8 mouse cellular contexts compared by ENCODE assay signal in the genomic region with DNA sequence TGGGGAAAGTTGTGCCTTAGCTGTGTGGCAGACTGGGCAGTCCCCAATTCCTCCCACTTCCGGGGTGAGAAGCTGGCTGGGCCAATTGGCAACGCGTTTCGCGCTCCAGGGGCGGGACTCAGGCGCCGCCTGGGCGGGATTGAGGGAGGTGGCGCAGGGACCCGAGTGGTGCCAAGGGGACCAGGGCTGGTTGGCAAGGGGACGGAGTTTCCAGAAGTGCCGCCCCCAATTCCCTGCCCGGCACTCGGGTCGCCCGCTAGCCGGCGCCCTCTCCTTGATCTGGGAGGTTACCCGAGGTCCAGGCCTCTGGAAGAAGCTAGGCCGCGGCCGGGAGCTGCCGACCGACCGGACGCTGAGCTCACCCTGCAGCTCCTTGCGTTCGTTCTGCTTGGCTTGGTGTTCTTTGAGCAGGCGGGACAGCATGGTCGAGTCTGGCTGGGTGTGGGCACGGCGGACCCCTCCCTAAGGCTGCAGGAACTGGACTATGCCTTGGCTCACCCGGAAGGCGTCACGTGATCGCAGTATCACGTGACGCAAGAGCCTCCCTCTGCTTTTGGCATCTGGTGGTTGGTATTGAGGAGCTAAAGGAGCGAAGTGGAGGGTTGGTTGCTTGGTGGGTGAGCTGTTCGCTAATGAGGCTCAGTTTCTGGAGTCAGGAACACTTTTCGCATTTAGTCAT. TPM values are rescaled to one million over a fixed set of nuclear protein-coding genes. Genes with fewer than 3 reads are reported as not detected.
DNase-seq lines count a peak whose midpoint lies in the region; ATAC-seq and TF ChIP-seq lines count a peak whose summit lies in the region.

No protein-coding gene starts in this region.

- WGBS in hindbrain, postnatal 0 days: under 1% methylated on average over 42 of the region's 42 CpGs

- H3K4me3 ChIP-seq in gastrocnemius, adult 2 months: peak overlapping the region; percentile 85
- peak overlapping the region; percentile 65 for H3K4me3 ChIP-seq in hindbrain, postnatal 0 days (ENCODE audit: low read length)
- peak overlapping the region; percentile 82 for H3K4me3 ChIP-seq in left cerebral cortex, adult 2 months

- no peaks in the 10 kb centered on the region for H3K9me3 ChIP-seq in hindbrain, postnatal 0 days (ENCODE audit: low read length)

- TF ChIP-seq CTCF in gastrocnemius, adult 2 months (IDR thresholded peaks at IDR 0.05): peak; percentile 67
- TF ChIP-seq CTCF in hindbrain, postnatal 0 days (IDR thresholded peaks at IDR 0.05; ENCODE audit: low read depth): peak; percentile 68
- peak; percentile 46 for TF ChIP-seq CTCF in left cerebral cortex, adult 2 months (IDR thresholded peaks at IDR 0.05)

- no peaks in the 10 kb centered on the region for H3K36me3 ChIP-seq in hindbrain, postnatal 0 days (ENCODE audit: insufficient read depth, low read length)

- intact Hi-C loops in gastrocnemius, adult 2 months (cut with DNase I): loop anchor here (2.0 to 10.0 kb wide), 2 partner anchors 24 to 888 kb away; a partner anchor contains a TSS
- intact Hi-C loops in left cerebral cortex, adult 2 months (cut with DNase I): no loop called here

- peaks cover 23% of the 10 kb centered on the region for H3K4me1 ChIP-seq in hindbrain, postnatal 0 days (ENCODE audit: insufficient read depth, low read length)

- H3K27ac ChIP-seq in gastrocnemius, adult 2 months: peak overlapping the region; percentile 100
- H3K27ac ChIP-seq in hindbrain, postnatal 0 days: peak overlapping the region; percentile 95
- H3K27ac ChIP-seq in left cerebral cortex, adult 2 months: peak overlapping the region; percentile 99

- peak; percentile 91 for ATAC-seq in common myeloid progenitor, adult 5-6 weeks (replicated peaks; ENCODE audit: low read depth, poor library complexity, severe bottlenecking)
- ATAC-seq in hindbrain, postnatal 0 days: peak; percentile 94
- peak; percentile 97 for ATAC-seq in megakaryocyte, adult 5-6 weeks (ENCODE audit: poor library complexity, severe bottlenecking)

- peak overlapping the region; percentile 72 for H3K9ac ChIP-seq in hindbrain, postnatal 0 days (replicated peaks; ENCODE audit: low read length)

- DNase-seq in ZHBTc4 (ENCODE audit: low read depth, low spot score): peak; percentile 98
- peak; percentile 99 for DNase-seq in gastrocnemius, adult 2 months
- DNase-seq in hindbrain, postnatal 0 days (ENCODE audit: low spot score): peak; percentile 97
- peak; percentile 94 to 95 for DNase-seq in left cerebral cortex, adult 2 months (ENCODE audit: extremely low spot score in 1 of 2, low spot score in 2 of 2)
- peak; percentile 91 to 94 for DNase-seq in right cerebral cortex, adult 2 months (ENCODE audit: low spot score in 2 of 2)
- DNase-seq in urinary bladder, postnatal 14 days (ENCODE audit: low spot score): peak; percentile 96

- H3K27me3 ChIP-seq in hindbrain, postnatal 0 days (ENCODE audit: insufficient read depth, low read length): no peaks in the 10 kb centered on the region

- peak overlapping the region; percentile 72 for H3K4me2 ChIP-seq in hindbrain, postnatal 0 days (ENCODE audit: low read depth, low read length)

RNA-seq across cellular contexts. Expression of a gene that starts 0.5 kb away (rescaled TPM):
- total RNA-seq in common myeloid progenitor, adult 5-6 weeks (2017): 2.7 and 7.7 TPM in 2 replicates
- total RNA-seq in gastrocnemius, adult 2 months (2021): 1 to 10 TPM; 5.1 to 5.2 TPM
- 22.6 and 24.8 TPM in 2 replicates for total RNA-seq in hindbrain, postnatal 0 days (2014; rRNA removed)
- 21.0 and 29.2 TPM in 2 replicates for polyA plus RNA-seq in hindbrain, postnatal 0 days (2015; fragmentation: Nextera tagmentation; extraction: Ambion mirVana)
- total RNA-seq in left cerebral cortex, adult 2 months (2021): 1 to 10 TPM; 6.5 to 7.4 TPM
- total RNA-seq in megakaryocyte, adult 5-6 weeks (2015): 3.4 and 6.0 TPM in 2 replicates
- 0.94 and 3.6 TPM in 2 replicates for total RNA-seq in megakaryocyte, adult 5-6 weeks (2017)

RNA-seq across cellular contexts. Expression of a gene that starts 0.7 kb away (rescaled TPM):
- total RNA-seq in common myeloid progenitor, adult 5-6 weeks (2017): 95.3 and 109 TPM in 2 replicates
- total RNA-seq in gastrocnemius, adult 2 months (2021): 100 to 1,000 TPM; 137 to 169 TPM
- 70.9 and 97.6 TPM in 2 replicates for total RNA-seq in hindbrain, postnatal 0 days (2014; rRNA removed)
- 292 and 298 TPM in 2 replicates for polyA plus RNA-seq in hindbrain, postnatal 0 days (2015; fragmentation: Nextera tagmentation; extraction: Ambion mirVana)
- 10 to 100 TPM; 78.8 to 80.8 TPM for total RNA-seq in left cerebral cortex, adult 2 months (2021)
- 190 and 212 TPM in 2 replicates for total RNA-seq in megakaryocyte, adult 5-6 weeks (2015)
- 135 and 165 TPM in 2 replicates for total RNA-seq in megakaryocyte, adult 5-6 weeks (2017)

RNA-seq across cellular contexts. Expression of a gene that starts 10.5 kb away (rescaled TPM):
- total RNA-seq in common myeloid progenitor, adult 5-6 weeks (2017): not detected in 2 replicates
- 10 to 100 TPM; 58.4 to 72.9 TPM for total RNA-seq in gastrocnemius, adult 2 months (2021)
- total RNA-seq in hindbrain, postnatal 0 days (2014; rRNA removed): 29.0 and 30.6 TPM in 2 replicates
- polyA plus RNA-seq in hindbrain, postnatal 0 days (2015; fragmentation: Nextera tagmentation; extraction: Ambion mirVana): 15.1 and 16.9 TPM in 2 replicates
- total RNA-seq in left cerebral cortex, adult 2 months (2021): 10 to 100 TPM; 13.2 to 16.3 TPM
- total RNA-seq in megakaryocyte, adult 5-6 weeks (2015): not detected in 2 replicates
- total RNA-seq in megakaryocyte, adult 5-6 weeks (2017): not detected in 2 replicates

RNA-seq across cellular contexts. Expression of a gene that starts 22.4 kb away (rescaled TPM):
- 38.5 and 39.6 TPM in 2 replicates for total RNA-seq in common myeloid progenitor, adult 5-6 weeks (2017)
- 100 to 1,000 TPM; 124 to 132 TPM for total RNA-seq in gastrocnemius, adult 2 months (2021)
- total RNA-seq in hindbrain, postnatal 0 days (2014; rRNA removed): 35.2 and 40.9 TPM in 2 replicates
- polyA plus RNA-seq in hindbrain, postnatal 0 days (2015; fragmentation: Nextera tagmentation; extraction: Ambion mirVana): 417 and 436 TPM in 2 replicates
- 10 to 100 TPM; 63.7 to 73.3 TPM for total RNA-seq in left cerebral cortex, adult 2 months (2021)
- 60.5 and 76.0 TPM in 2 replicates for total RNA-seq in megakaryocyte, adult 5-6 weeks (2015)
- total RNA-seq in megakaryocyte, adult 5-6 weeks (2017): 46.8 and 47.1 TPM in 2 replicates

RNA-seq across cellular contexts. Expression of a gene that starts 31.6 kb away (rescaled TPM):
- total RNA-seq in common myeloid progenitor, adult 5-6 weeks (2017): 0.39 TPM in 1 of 2 replicates, not detected in the other
- total RNA-seq in gastrocnemius, adult 2 months (2021): 1 to 10 TPM; 4.8 to 5.2 TPM
- total RNA-seq in hindbrain, postnatal 0 days (2014; rRNA removed): 15.9 and 18.8 TPM in 2 replicates
- 6.7 and 7.6 TPM in 2 replicates for polyA plus RNA-seq in hindbrain, postnatal 0 days (2015; fragmentation: Nextera tagmentation; extraction: Ambion mirVana)
- total RNA-seq in left cerebral cortex, adult 2 months (2021): 10 to 100 TPM; 13.1 to 15.3 TPM
- 0.07 and 0.18 TPM in 2 replicates for total RNA-seq in megakaryocyte, adult 5-6 weeks (2015)
- 0.18 and 0.28 TPM in 2 replicates for total RNA-seq in megakaryocyte, adult 5-6 weeks (2017)

Comparison
In these comparisons a context has a peak if more than half of its experiments do, and no peak if none do; other contexts are left out.
1. Peak in every context shown above with its lines: DNase-seq, ATAC-seq, H3K4me3 ChIP-seq and H3K27ac ChIP-seq.
2. RNA of a gene that starts 10.5 kb away (total RNA-seq): 58.4 to 72.9 TPM in gastrocnemius, adult 2 months, 29.0 to 30.6 TPM in hindbrain, postnatal 0 days and 13.2 to 16.3 TPM in left cerebral cortex, adult 2 months; not detected in common myeloid progenitor, adult 5-6 weeks and not detected in megakaryocyte, adult 5-6 weeks; every median in the first group is over 10 times any median in the second.